Mouse (Mus musculus) testis, postnatal 10 days (tissue): ENCODE results near the gene Gm20812.
"Not testable (repeated sequence)": the region's sequence is repeated elsewhere in the genome, so short reads cannot be mapped to it uniquely, and the experiment has no call there.

Experiments used
- DNase-seq: peaks from one replicate; pipeline ENCODE4 v3.0.0; 2021; ENCODE audit warnings: low spot score

The Gm20812 gene

GRCm38 (mm10) chrY:12381681-12382080 is at the start of gene Gm20812:
Gm20812 (plus strand) TSS chrY:12381981.
- DNase-seq: not testable (repeated sequence)
